Mouse (Mus musculus): Measurements from ENCODE around the gene Sco1. TPM values are rescaled to one million over a fixed set of nuclear protein-coding genes. Genes with fewer than 3 reads are reported as not detected.

Gene Sco1
- polyA plus RNA-seq (2015; fragmentation: Nextera tagmentation; extraction: Ambion mirVana): 12.4 and 13.1 TPM in 2 replicates

DNA sequence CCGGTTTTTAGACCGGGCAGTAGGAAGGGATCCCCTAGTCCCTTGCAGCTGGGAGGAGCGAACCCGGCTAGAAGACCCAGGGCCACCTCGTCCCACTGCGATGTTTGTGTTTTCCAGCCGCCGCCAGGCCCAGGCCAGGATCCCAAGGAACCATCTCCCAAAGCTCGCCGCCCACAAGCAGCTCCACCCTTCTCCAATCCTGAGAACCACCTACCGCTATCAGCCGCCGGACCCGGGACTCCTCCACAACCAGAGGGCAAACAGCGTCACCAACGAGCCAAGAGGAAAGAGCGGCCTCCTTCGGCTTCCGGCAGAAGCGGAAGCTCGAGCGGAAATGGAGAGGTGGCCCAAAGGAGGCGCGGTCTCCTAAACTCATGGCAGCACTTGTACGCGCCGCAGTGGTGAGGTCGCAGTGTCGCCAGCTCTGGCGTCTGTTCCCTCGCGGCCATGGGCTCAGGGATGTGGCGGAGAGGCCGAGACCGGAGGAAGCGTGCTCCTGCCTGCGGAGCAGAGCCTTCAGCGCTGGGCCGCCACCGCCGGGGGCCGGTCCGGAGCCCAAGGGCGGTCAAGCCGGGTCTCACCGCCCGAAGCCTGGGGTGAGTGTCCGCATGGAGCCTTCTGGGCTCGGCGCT is at the start of gene Sco1, which contains the start of gene Adprm:
Sco1 (plus strand) TSS at position 350 of the 632 bp plus-strand sequence.
Adprm (minus strand) TSS at position 274 of the 632 bp plus-strand sequence.

GRCm38 (mm10) chr11:67024867-67025477 is 27.5 kb upstream of the Sco1 start, which contains the start of gene Tmem220:
Gene Tmem220 (plus strand): TSS chr11:67025154.

DNA sequence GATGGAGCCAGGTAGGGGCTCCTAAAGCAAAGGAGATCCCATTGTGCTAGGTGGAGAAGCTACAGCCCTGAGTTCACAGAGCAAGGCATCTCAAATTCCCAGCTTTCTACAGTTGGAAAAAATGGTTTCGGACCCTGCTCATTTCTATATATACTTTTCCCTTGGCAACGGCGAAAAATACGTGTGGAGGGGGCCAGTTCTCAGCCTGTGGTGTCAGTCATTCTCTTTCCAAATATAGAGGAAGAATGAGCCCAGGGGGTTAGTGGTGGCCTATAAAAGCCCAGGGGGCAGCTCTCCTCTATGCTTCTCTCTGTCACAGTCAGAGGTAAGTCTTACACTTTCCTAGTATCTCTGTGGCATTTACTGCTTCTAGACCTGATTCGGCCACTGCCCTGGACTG is 25.5 kb downstream of the Sco1 start, which contains the start of gene Myh3:
Myh3 (plus strand) TSS at position 301 of the 400 bp plus-strand sequence.

Small RNA genes lying within 50 kb of the gene (microRNA-seq; reads per million reads assigned to microRNA genes)
- not detected for gene Mir6923

Other genes starting within 250 kb of the Sco1 start
- gene Pirt, start 140.7 kb upstream of the Sco1 start, polyA plus RNA-seq (2015; fragmentation: Nextera tagmentation; extraction: Ambion mirVana): 1.6 and 6.4 TPM in 2 replicates
- not detected in 2 replicates for gene Tmem238l, start 96.0 kb upstream of the Sco1 start, polyA plus RNA-seq (2015; fragmentation: Nextera tagmentation; extraction: Ambion mirVana)
- gene Tmem220, start 27.5 kb upstream of the Sco1 start, polyA plus RNA-seq (2015; fragmentation: Nextera tagmentation; extraction: Ambion mirVana): 0.89 and 1.3 TPM in 2 replicates
- gene Adprm, start 76 bp upstream of the Sco1 start, polyA plus RNA-seq (2015; fragmentation: Nextera tagmentation; extraction: Ambion mirVana): 25.3 and 27.4 TPM in 2 replicates
- gene Myh3, start 25.6 kb downstream of the Sco1 start, polyA plus RNA-seq (2015; fragmentation: Nextera tagmentation; extraction: Ambion mirVana): 0.15 and 0.31 TPM in 2 replicates
- 0.24 and 0.25 TPM in 2 replicates for gene Myh2, start 118.4 kb downstream of the Sco1 start, polyA plus RNA-seq (2015; fragmentation: Nextera tagmentation; extraction: Ambion mirVana)
- gene Myh1, start 147.4 kb downstream of the Sco1 start, polyA plus RNA-seq (2015; fragmentation: Nextera tagmentation; extraction: Ambion mirVana): 0.13 and 0.14 TPM in 2 replicates
- not detected in 2 replicates for gene Myh4, start 185.4 kb downstream of the Sco1 start, polyA plus RNA-seq (2015; fragmentation: Nextera tagmentation; extraction: Ambion mirVana)
- gene Myh8, start 224.5 kb downstream of the Sco1 start, polyA plus RNA-seq (2015; fragmentation: Nextera tagmentation; extraction: Ambion mirVana): 0.76 and 0.84 TPM in 2 replicates

Data from neural tube, postnatal 0 days (tissue).